Comparison of ENCODE assay signal across 21 mouse cellular contexts in the genomic region with DNA sequence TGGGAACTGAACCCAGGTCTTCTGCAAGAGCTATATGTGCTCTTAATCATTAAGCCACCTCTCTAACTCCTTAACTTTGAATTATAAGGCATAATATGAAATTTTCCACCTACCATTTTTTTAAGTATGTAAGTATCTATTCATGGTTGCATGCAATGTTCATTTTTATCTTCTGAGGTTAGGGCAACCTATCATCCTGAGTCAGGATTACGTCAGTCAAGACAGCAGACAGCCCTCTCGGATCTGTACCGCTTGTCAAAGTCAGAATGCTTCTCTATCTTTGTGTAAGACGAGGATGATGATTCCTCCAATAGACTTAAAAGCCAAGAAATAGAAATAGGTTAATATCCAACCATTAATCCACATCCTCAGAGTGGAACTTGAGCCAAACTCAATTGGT. TPM values are rescaled to one million over a fixed set of nuclear protein-coding genes. Genes with fewer than 3 reads are reported as not detected.
DNase-seq lines count a peak whose midpoint lies in the region; ATAC-seq and TF ChIP-seq lines count a peak whose summit lies in the region.
"Had no signal": no experiment of that assay in that cellular context is flagged by ENCODE, and none has a peak within 500 bp of the region (broad histone marks: within the 10 kb centered on the region; RNA-seq: fewer than 3 reads in every experiment).

No protein-coding gene starts in this region.

- WGBS in macrophage (ENCODE audit: missing documents): 48% methylated on average over 4 of the region's 4 CpGs
- 92% methylated on average over 4 of the region's 4 CpGs for WGBS in midbrain, postnatal 0 days

- TF ChIP-seq RAD21 in MEL (IDR thresholded peaks at IDR 0.05; ENCODE audit: low read depth, low read length): no peak

- no peak for ATAC-seq in megakaryocyte, adult 5-6 weeks (ENCODE audit: poor library complexity, severe bottlenecking)
- no peak for ATAC-seq in midbrain, postnatal 0 days (ENCODE audit: low FRiP score)
- ATAC-seq: forebrain, embryonic 14.5 days; hindbrain, postnatal 0 days had no signal

- no peak for DNase-seq in MEL (ENCODE audit: low read depth, low spot score)
- no peak for DNase-seq in cerebellum, adult 9-10 months
- DNase-seq in midbrain, postnatal 0 days (ENCODE audit: low spot score): no peak
- DNase-seq: adrenal gland, adult 2 months; adrenal gland, postnatal 14 days; cerebellum, adult 18-20 months; cerebellum, postnatal 25 days; gastrocnemius, postnatal 10 days; gastrocnemius, postnatal 36 days had no signal

- no peak for TF ChIP-seq EP300 in MEL (IDR thresholded peaks at IDR 0.05; ENCODE audit: low read depth in 1 of 2, low read length in 2 of 2)

- no peaks in the 10 kb centered on the region for H3K79me2 ChIP-seq in MEL (ENCODE audit: control insufficient read depth, insufficient read depth, low read length, poor library complexity)
- H3K79me2 ChIP-seq in macrophage (ENCODE audit: inconsistent target): peaks cover 78% of the 10 kb centered on the region

- peak overlapping the region; percentile 54 for H3K4me3 ChIP-seq in megakaryocyte, embryonic 14.5 days (replicated peaks)
- no peak overlapping the region for H3K4me3 ChIP-seq in MEL (ENCODE audit: control insufficient read depth in 1 of 2, insufficient read depth in 1 of 2, low read depth in 2 of 2, low read length in 2 of 2)
- H3K4me3 ChIP-seq in macrophage (ENCODE audit: inconsistent target): no peak overlapping the region
- no peak overlapping the region for H3K4me3 ChIP-seq in midbrain, postnatal 0 days (ENCODE audit: low read depth, low read length)
- H3K4me3 ChIP-seq: embryonic facial prominence, embryonic 12.5 days; embryonic facial prominence, embryonic 15.5 days; hindbrain, embryonic 10.5 days had no signal

- no peak for TF ChIP-seq CTCF in MEL (IDR thresholded peaks at IDR 0.05 in 2 of 3, conservative IDR thresholded peaks at IDR 0.05 in 1 of 3; ENCODE audit: control insufficient read depth in 1 of 3, insufficient read depth in 1 of 3, low read depth in 2 of 3, low read length in 3 of 3, poor library complexity in 1 of 3, severe bottlenecking in 1 of 3)
- TF ChIP-seq CTCF in midbrain, postnatal 0 days (IDR thresholded peaks at IDR 0.05): no peak

- H3K4me2 ChIP-seq in midbrain, postnatal 0 days (ENCODE audit: low read depth, low read length, poor library complexity, severe bottlenecking): no peak overlapping the region
- H3K4me2 ChIP-seq: embryonic facial prominence, embryonic 12.5 days; embryonic facial prominence, embryonic 15.5 days; heart, embryonic 11.5 days; hindbrain, embryonic 14.5 days had no signal

- TF ChIP-seq POLR2A in MEL (IDR thresholded peaks at IDR 0.05; ENCODE audit: control insufficient read depth in 1 of 2, insufficient read depth in 1 of 2, low read depth in 1 of 2, low read length in 2 of 2, poor library complexity in 1 of 2): no peak

- peaks cover 90% of the 10 kb centered on the region for H3K36me3 ChIP-seq in megakaryocyte, embryonic 14.5 days (replicated peaks; ENCODE audit: low read length)
- H3K36me3 ChIP-seq in MEL (ENCODE audit: control insufficient read depth in 1 of 2, insufficient read depth in 2 of 2, low read length in 2 of 2) (peaks cover 0 to 64% of the 10 kb centered on the region in 2 experiments; a peak in 2 of 4 replicates), macrophage (ENCODE audit: inconsistent target) (no peaks in the 10 kb centered on the region)
- H3K36me3 ChIP-seq in midbrain, postnatal 0 days (ENCODE audit: insufficient read depth, low read length): no peaks in the 10 kb centered on the region
- H3K36me3 ChIP-seq: embryonic facial prominence, embryonic 12.5 days; embryonic facial prominence, embryonic 15.5 days; hindbrain, embryonic 10.5 days had no signal

- no peaks in the 10 kb centered on the region for H3K9me3 ChIP-seq in megakaryocyte, embryonic 14.5 days
- H3K9me3 ChIP-seq in MEL (replicated peaks; ENCODE audit: insufficient read depth, low read length): no peaks in the 10 kb centered on the region
- no peaks in the 10 kb centered on the region for H3K9me3 ChIP-seq in midbrain, postnatal 0 days (ENCODE audit: low read length)
- H3K9me3 ChIP-seq: embryonic facial prominence, embryonic 12.5 days; embryonic facial prominence, embryonic 15.5 days; G1E; hindbrain, embryonic 10.5 days had no signal

- peaks cover 100% of the 10 kb centered on the region for H3K4me1 ChIP-seq in megakaryocyte, embryonic 14.5 days
- peaks cover 19 to 56% of the 10 kb centered on the region in 2 experiments for H3K4me1 ChIP-seq in MEL (ENCODE audit: control insufficient read depth in 1 of 2, insufficient read depth in 2 of 2, low read length in 2 of 2)
- no peaks in the 10 kb centered on the region for H3K4me1 ChIP-seq in midbrain, postnatal 0 days (ENCODE audit: insufficient read depth, low read length)
- H3K4me1 ChIP-seq: embryonic facial prominence, embryonic 12.5 days; hindbrain, embryonic 10.5 days had no signal

- H3K27ac ChIP-seq in MEL (ENCODE audit: control insufficient read depth, low read depth, low read length) (no peak overlapping the region; the same call in 1 of the 2 replicates), macrophage (peak overlapping the region; percentile 79)
- H3K27ac ChIP-seq in midbrain, postnatal 0 days (ENCODE audit: low read depth, low read length): no peak overlapping the region
- H3K27ac ChIP-seq: embryonic facial prominence, embryonic 12.5 days; embryonic facial prominence, embryonic 15.5 days; hindbrain, embryonic 10.5 days; hindbrain, embryonic 14.5 days; hindbrain, postnatal 0 days had no signal

- no peaks in the 10 kb centered on the region for H3K27me3 ChIP-seq in megakaryocyte, embryonic 14.5 days (replicated peaks)
- H3K27me3 ChIP-seq in MEL (ENCODE audit: control insufficient read depth in 1 of 2, insufficient read depth in 2 of 2, low read length in 2 of 2): no peaks in the 10 kb centered on the region
- H3K27me3 ChIP-seq in midbrain, postnatal 0 days (ENCODE audit: insufficient read depth, low read length): no peaks in the 10 kb centered on the region
- H3K27me3 ChIP-seq: CH12.LX; embryonic facial prominence, embryonic 12.5 days; embryonic facial prominence, embryonic 15.5 days had no signal

- no peak overlapping the region for H3K9ac ChIP-seq in MEL (ENCODE audit: control insufficient read depth, low read depth, low read length, poor library complexity, severe bottlenecking)
- no peak overlapping the region for H3K9ac ChIP-seq in midbrain, postnatal 0 days (replicated peaks; ENCODE audit: low read length, poor library complexity, severe bottlenecking)
- H3K9ac ChIP-seq: embryonic facial prominence, embryonic 12.5 days; embryonic facial prominence, embryonic 15.5 days; hindbrain, embryonic 14.5 days had no signal

TF ChIP-seq in MEL, 35 proteins besides CTCF, POLR2A, EP300 and RAD21:
- TF ChIP-seq USF2 (IDR thresholded peaks at IDR 0.05; ENCODE audit: borderline replicate concordance in 1 of 2, insufficient read depth in 1 of 2, low read depth in 1 of 2, low read length in 2 of 2) (no peak), ETS1 (IDR thresholded peaks at IDR 0.05; ENCODE audit: low read depth, low read length) (peak; percentile 51; the same call in 1 of the 2 replicates), GATA1 (IDR thresholded peaks at IDR 0.05; ENCODE audit: low read depth, low read length) (0 out of 2 replicates have a peak, but pooled peaks have one; percentile 27)

RNA-seq across cellular contexts. Expression of gene Fyb, which starts 33.6 kb away (rescaled TPM):
- polyA plus RNA-seq in megakaryocyte, embryonic 14.5 days (2012; ENCODE audit: insufficient read depth, low replicate concordance): 1,175 and 2,699 TPM in 2 replicates
- total RNA-seq in megakaryocyte, adult 5-6 weeks (2015): 319 and 334 TPM in 2 replicates
- 128 and 161 TPM in 2 replicates for total RNA-seq in megakaryocyte, adult 5-6 weeks (2017)
- total RNA-seq in MEL (2012; rRNA removed): 196 and 208 TPM in 2 replicates
- polyA plus RNA-seq in MEL (2012; ENCODE audit: insufficient read depth in 1 of 2, insufficient read length in 2 of 2, low read depth in 1 of 2, low replicate concordance in 2 of 2, missing spikeins in 1 of 2) (100 to 1,000 TPM in 1 of 2 experiments, not detected in 1; 175 TPM), macrophage (2018) (370 to 786 TPM (median 465 TPM) in 3 replicates)
- 1,000 to 10,000 TPM in 25 of 26 experiments, 100 to 1,000 TPM in 1; 946 to 4,580 (median 3,223) TPM for total RNA-seq in macrophage (2018; cell fraction: chromatin; rRNA removed)
- 1,000 to 10,000 TPM in 9 of 26 experiments, 100 to 1,000 TPM in 17; 417 to 1,132 (median 746) TPM for total RNA-seq in macrophage (2018; cell fraction: cytosol; rRNA removed)
- total RNA-seq in macrophage (2018; cell fraction: nucleus; rRNA removed): 1,000 to 10,000 TPM; 1,077 to 2,236 (median 1,801) TPM
- 2.2 TPM in 1 of 2 replicates, not detected in the other for total RNA-seq in midbrain, postnatal 0 days (2014; rRNA removed)
- polyA plus RNA-seq in midbrain, postnatal 0 days (2015; fragmentation: Nextera tagmentation; extraction: Ambion mirVana): 1.5 and 3.6 TPM in 2 replicates
